Mouse (Mus musculus): ENCODE data around the gene Pcdh15. TPM values are rescaled to one million over a fixed set of nuclear protein-coding genes. Genes with fewer than 3 reads are reported as not detected.

The Pcdh15 gene
- polyA plus RNA-seq, 1 experiment from 2014 or later = 0.53 TPM

GRCm38 (mm10) chr10:73103383-73103994 lies 4.3 kb downstream of the Pcdh15 start:
- peaks cover 14% of the 10 kb centered on the region for H3K27me3 ChIP-seq (ENCODE audit: control insufficient read depth, insufficient read depth, low read length)
- H3K4me3 ChIP-seq (ENCODE audit: low read depth, low read length) = no peak overlapping the region
- H3K9me3 ChIP-seq (ENCODE audit: control insufficient read depth, low read length) = no peaks in the 10 kb centered on the region
- no peak overlapping the region for H3K4me2 ChIP-seq
- WGBS = 75% methylated on average over 13 of the region's 13 CpGs
- ATAC-seq (ENCODE audit: low FRiP score) = no peak
- H3K9ac ChIP-seq (ENCODE audit: low read length) = no peak overlapping the region
- H3K4me1 ChIP-seq (ENCODE audit: control insufficient read depth, insufficient read depth, low read length) = no peaks in the 10 kb centered on the region
- DNase-seq (ENCODE audit: low spot score, missing footprints) = no peak
- H3K36me3 ChIP-seq (ENCODE audit: control insufficient read depth, insufficient read depth, low read length) = no peaks in the 10 kb centered on the region
- H3K27ac ChIP-seq (ENCODE audit: low read depth, low read length) = no peak overlapping the region

GRCm38 (mm10) chr10:73105893-73106292 lies 6.8 kb downstream of the Pcdh15 start:
- 47% methylated on average over 2 of the region's 2 CpGs for WGBS
- no peak overlapping the region for H3K4me3 ChIP-seq (ENCODE audit: low read depth, low read length)
- no peaks in the 10 kb centered on the region for H3K4me1 ChIP-seq (ENCODE audit: control insufficient read depth, insufficient read depth, low read length)
- no peaks in the 10 kb centered on the region for H3K36me3 ChIP-seq (ENCODE audit: control insufficient read depth, insufficient read depth, low read length)
- H3K9me3 ChIP-seq (ENCODE audit: control insufficient read depth, low read length) = no peaks in the 10 kb centered on the region
- no peak overlapping the region for H3K9ac ChIP-seq (ENCODE audit: low read length)
- H3K27ac ChIP-seq (ENCODE audit: low read depth, low read length) = no peak overlapping the region
- DNase-seq (ENCODE audit: low spot score, missing footprints) (peak; percentile 95), ATAC-seq (ENCODE audit: low FRiP score) (no peak)
- no peak overlapping the region for H3K4me2 ChIP-seq
- H3K27me3 ChIP-seq (ENCODE audit: control insufficient read depth, insufficient read depth, low read length) = peaks cover 3% of the 10 kb centered on the region

GRCm38 (mm10) chr10:73137985-73138384 lies 38.8 kb downstream of the Pcdh15 start:
- 78% methylated on average over 3 of the region's 3 CpGs for WGBS
- no peaks in the 10 kb centered on the region for H3K4me1 ChIP-seq (ENCODE audit: control insufficient read depth, insufficient read depth, low read length)
- no peak overlapping the region for H3K27ac ChIP-seq (ENCODE audit: low read depth, low read length)
- no peaks in the 10 kb centered on the region for H3K9me3 ChIP-seq (ENCODE audit: control insufficient read depth, low read length)
- H3K27me3 ChIP-seq (ENCODE audit: control insufficient read depth, insufficient read depth, low read length) = no peaks in the 10 kb centered on the region
- ATAC-seq (ENCODE audit: low FRiP score) = no peak
- H3K4me2 ChIP-seq = no peak overlapping the region
- no peaks in the 10 kb centered on the region for H3K36me3 ChIP-seq (ENCODE audit: control insufficient read depth, insufficient read depth, low read length)
- H3K9ac ChIP-seq (ENCODE audit: low read length) = no peak overlapping the region
- H3K4me3 ChIP-seq (ENCODE audit: low read depth, low read length) = no peak overlapping the region
- no peak for DNase-seq (ENCODE audit: low spot score, missing footprints)

GRCm38 (mm10) chr10:73147543-73147942 lies 48.4 kb downstream of the Pcdh15 start:
- Histone ChIP-seq H3K27me3 (ENCODE audit: control insufficient read depth, insufficient read depth, low read length) (no peaks in the 10 kb centered on the region), H3K9ac (ENCODE audit: low read length) (no peak overlapping the region), H3K4me1 (ENCODE audit: control insufficient read depth, insufficient read depth, low read length) (no peaks in the 10 kb centered on the region), H3K9me3 (ENCODE audit: control insufficient read depth, low read length) (no peaks in the 10 kb centered on the region), H3K36me3 (ENCODE audit: control insufficient read depth, insufficient read depth, low read length) (no peaks in the 10 kb centered on the region), H3K27ac (ENCODE audit: low read depth, low read length) (no peak overlapping the region), H3K4me3 (ENCODE audit: low read depth, low read length) (no peak overlapping the region), H3K4me2 (no peak overlapping the region)
- 0 out of 2 replicates have a peak, but pooled peaks have one; percentile 42 for ATAC-seq (ENCODE audit: low FRiP score)
- no peak for DNase-seq (ENCODE audit: low spot score, missing footprints)

GRCm38 (mm10) chr10:73147978-73148377 lies 48.8 kb downstream of the Pcdh15 start:
- WGBS = 57% methylated on average over 4 of the region's 4 CpGs
- H3K4me1 ChIP-seq (ENCODE audit: control insufficient read depth, insufficient read depth, low read length) = no peaks in the 10 kb centered on the region
- DNase-seq (ENCODE audit: low spot score, missing footprints) (no peak), ATAC-seq (ENCODE audit: low FRiP score) (no peak)
- no peak overlapping the region for H3K4me2 ChIP-seq
- H3K27ac ChIP-seq (ENCODE audit: low read depth, low read length) = no peak overlapping the region
- H3K36me3 ChIP-seq (ENCODE audit: control insufficient read depth, insufficient read depth, low read length) = no peaks in the 10 kb centered on the region
- H3K9me3 ChIP-seq (ENCODE audit: control insufficient read depth, low read length) = no peaks in the 10 kb centered on the region
- H3K9ac ChIP-seq (ENCODE audit: low read length) = no peak overlapping the region
- H3K27me3 ChIP-seq (ENCODE audit: control insufficient read depth, insufficient read depth, low read length) = no peaks in the 10 kb centered on the region
- no peak overlapping the region for H3K4me3 ChIP-seq (ENCODE audit: low read depth, low read length)

- Histone ChIP-seq H3K36me3 (ENCODE audit: control insufficient read depth, insufficient read depth, low read length) (no peaks in the 10 kb centered on the region), H3K4me1 (ENCODE audit: control insufficient read depth, insufficient read depth, low read length) (no peaks in the 10 kb centered on the region), H3K4me2 (no peak overlapping the region), H3K27me3 (ENCODE audit: control insufficient read depth, insufficient read depth, low read length) (no peaks in the 10 kb centered on the region), H3K27ac (ENCODE audit: low read depth, low read length) (no peak overlapping the region), H3K9me3 (ENCODE audit: control insufficient read depth, low read length) (no peaks in the 10 kb centered on the region), H3K4me3 (ENCODE audit: low read depth, low read length) (no peak overlapping the region), H3K9ac (ENCODE audit: low read length) (no peak overlapping the region)
- no peak for DNase-seq (ENCODE audit: low spot score, missing footprints)
- ATAC-seq (ENCODE audit: low FRiP score) = no peak
- 92% methylated on average over 5 of the region's 5 CpGs for WGBS
Observed at GRCm38 (mm10) chr10:73154544-73154943, 55.4 kb downstream of the Pcdh15 start.

- DNase-seq (ENCODE audit: low spot score, missing footprints) (no peak), ATAC-seq (ENCODE audit: low FRiP score) (no peak)
- Histone ChIP-seq H3K4me3 (ENCODE audit: low read depth, low read length) (no peak overlapping the region), H3K4me2 (no peak overlapping the region), H3K36me3 (ENCODE audit: control insufficient read depth, insufficient read depth, low read length) (no peaks in the 10 kb centered on the region), H3K27me3 (ENCODE audit: control insufficient read depth, insufficient read depth, low read length) (no peaks in the 10 kb centered on the region), H3K9ac (ENCODE audit: low read length) (no peak overlapping the region), H3K9me3 (ENCODE audit: control insufficient read depth, low read length) (no peaks in the 10 kb centered on the region), H3K4me1 (ENCODE audit: control insufficient read depth, insufficient read depth, low read length) (no peaks in the 10 kb centered on the region), H3K27ac (ENCODE audit: low read depth, low read length) (no peak overlapping the region)
- 89% methylated on average over 1 of the region's 1 CpGs for WGBS
Observed at GRCm38 (mm10) chr10:73161757-73162156, 62.6 kb downstream of the Pcdh15 start.

- no peak overlapping the region for H3K4me2 ChIP-seq
- no peaks in the 10 kb centered on the region for H3K4me1 ChIP-seq (ENCODE audit: control insufficient read depth, insufficient read depth, low read length)
- H3K9me3 ChIP-seq (ENCODE audit: control insufficient read depth, low read length) = no peaks in the 10 kb centered on the region
- no peak overlapping the region for H3K4me3 ChIP-seq (ENCODE audit: low read depth, low read length)
- no peak for ATAC-seq (ENCODE audit: low FRiP score)
- H3K27me3 ChIP-seq (ENCODE audit: control insufficient read depth, insufficient read depth, low read length) = no peaks in the 10 kb centered on the region
- no peak overlapping the region for H3K27ac ChIP-seq (ENCODE audit: low read depth, low read length)
- no peaks in the 10 kb centered on the region for H3K36me3 ChIP-seq (ENCODE audit: control insufficient read depth, insufficient read depth, low read length)
- WGBS = 69% methylated on average over 2 of the region's 2 CpGs
- DNase-seq (ENCODE audit: low spot score, missing footprints) = no peak
- H3K9ac ChIP-seq (ENCODE audit: low read length) = no peak overlapping the region
Observed at GRCm38 (mm10) chr10:73216001-73216400, 116.9 kb downstream of the Pcdh15 start.

- no peak overlapping the region for H3K4me2 ChIP-seq
- no peaks in the 10 kb centered on the region for H3K4me1 ChIP-seq (ENCODE audit: control insufficient read depth, insufficient read depth, low read length)
- no peaks in the 10 kb centered on the region for H3K36me3 ChIP-seq (ENCODE audit: control insufficient read depth, insufficient read depth, low read length)
- no peak overlapping the region for H3K9ac ChIP-seq (ENCODE audit: low read length)
- H3K27me3 ChIP-seq (ENCODE audit: control insufficient read depth, insufficient read depth, low read length) = no peaks in the 10 kb centered on the region
- no peak overlapping the region for H3K4me3 ChIP-seq (ENCODE audit: low read depth, low read length)
- no peak overlapping the region for H3K27ac ChIP-seq (ENCODE audit: low read depth, low read length)
- WGBS = 89% methylated on average over 5 of the region's 5 CpGs
- ATAC-seq (ENCODE audit: low FRiP score) (no peak), DNase-seq (ENCODE audit: low spot score, missing footprints) (no peak)
- H3K9me3 ChIP-seq (ENCODE audit: control insufficient read depth, low read length) = no peaks in the 10 kb centered on the region
Observed at GRCm38 (mm10) chr10:73242294-73242693, 143.2 kb downstream of the Pcdh15 start.

All from midbrain, embryonic 11.5 days (tissue).